Mouse (Mus musculus): ENCODE data around the gene Ufm1.

- TF ChIP-seq EP300 (IDR thresholded peaks at IDR 0.05; ENCODE audit: insufficient read depth, low read depth, low read length) (no peak), POLR2A (IDR thresholded peaks at IDR 0.05; ENCODE audit: insufficient read depth, low read length) (no peak)
Observed at GRCm38 (mm10) chr3:53863383-53864220, at the start of gene Ufm1.

All from ES-Bruce4 (cell line).